Mouse (Mus musculus) C2C12 (cell line): Measurements from ENCODE around the gene Dscaml1. TPM values are rescaled to one million over a fixed set of nuclear protein-coding genes. Genes with fewer than 3 reads are reported as not detected.
A peak's percentile ranks its signal among the peaks of the same experiment; 100 is the strongest.

Source experiments
- H3K27me3 ChIP-seq: one replicate; pipeline ENCODE4 v1.6.1; 2011; ENCODE audit not compliant: control insufficient read depth, insufficient read depth, insufficient read length
- H3K36me3 ChIP-seq: one replicate; pipeline ENCODE4 v1.6.1; 2011; ENCODE audit not compliant: control insufficient read depth, insufficient read depth
- H3K4me3 ChIP-seq: one replicate; pipeline ENCODE4 v1.5.1; 2011; ENCODE audit warnings: mild to moderate bottlenecking, control low read depth; ENCODE audit not compliant: poor library complexity, insufficient read depth, severe bottlenecking
- H3K79me2 ChIP-seq: one replicate; pipeline ENCODE4 v1.6.1; 2011; ENCODE audit not compliant: control insufficient read depth, insufficient read depth
- H3K79me3 ChIP-seq: one replicate; pipeline ENCODE4 v1.6.1; 2011; ENCODE audit warnings: low read depth, control low read depth
- H3ac ChIP-seq: one replicate; pipeline ENCODE3; 2011; ENCODE audit warnings: low read depth; ENCODE audit not compliant: control insufficient read depth, insufficient read length
- CEBPB ChIP-seq: IDR thresholded peaks from one replicate; pipeline ENCODE4 v1.6.1; 2011; ENCODE audit warnings: low read depth, mild to moderate bottlenecking, control low read depth, moderate library complexity
- CTCF ChIP-seq: IDR thresholded peaks from one replicate; pipeline ENCODE4 v1.5.1; 2011; ENCODE audit not compliant: control insufficient read depth, insufficient read depth, insufficient read length
- FOSL1 ChIP-seq: IDR thresholded peaks from one replicate; pipeline ENCODE4 v1.8.0; 2011; ENCODE audit warnings: mild to moderate bottlenecking, low read length; ENCODE audit not compliant: poor library complexity, insufficient read depth, severe bottlenecking
- MAX ChIP-seq: IDR thresholded peaks from one replicate; pipeline ENCODE4 v1.6.1; 2011; ENCODE audit warnings: mild to moderate bottlenecking, control low read depth
- MYOD1 ChIP-seq: IDR thresholded peaks from one replicate; pipeline ENCODE4 v1.6.1; 2011; ENCODE audit warnings: low read depth; ENCODE audit not compliant: control insufficient read depth, insufficient read length
- MYOG ChIP-seq: IDR thresholded peaks from one replicate; pipeline ENCODE4 v1.6.1; 2011; ENCODE audit not compliant: control insufficient read depth, insufficient read length; ENCODE audit errors: extremely low read depth
- USF1 ChIP-seq: IDR thresholded peaks from one replicate; pipeline ENCODE4 v1.6.1; 2011; ENCODE audit warnings: low read depth, mild to moderate bottlenecking, control low read depth, moderate library complexity
- polyA plus RNA-seq: library from polyadenylated mRNA; unstranded; fragments of >200 nt; fragmentation: generic; extraction: Trizol; gene quantifications from one replicate; pipeline ENCODE4 v1.2.1, GENCODE M21; 2012; ENCODE audit warnings: missing spikeins

Dscaml1 gene
- polyA plus RNA-seq, 1 experiment = not detected

GRCm38 (mm10) chr9:45739702-45740583 is 313.5 kb downstream of the Dscaml1 start:
- TF ChIP-seq USF1 (no peak), MAX (no peak), FOSL1 (no peak)
- Histone ChIP-seq H3K27me3 (peaks cover 49% of the 10 kb centered on the region), H3K79me2 (no peaks in the 10 kb centered on the region), H3K79me3 (no peaks in the 10 kb centered on the region), H3ac (no peak overlapping the region), H3K4me3 (no peak overlapping the region), H3K36me3 (no peaks in the 10 kb centered on the region)

- Histone ChIP-seq H3ac (no peak overlapping the region), H3K79me2 (no peaks in the 10 kb centered on the region), H3K4me3 (no peak overlapping the region), H3K27me3 (peaks cover 56% of the 10 kb centered on the region), H3K36me3 (no peaks in the 10 kb centered on the region), H3K79me3 (no peaks in the 10 kb centered on the region)
- TF ChIP-seq CEBPB (no peak), USF1 (no peak), MAX (no peak), FOSL1 (no peak), CTCF (no peak), MYOD1 (no peak), MYOG (no peak)
Measured at GRCm38 (mm10) chr9:45740584-45740980, 314.2 kb downstream of the Dscaml1 start.

GRCm38 (mm10) chr9:45745451-45745850 is 319.0 kb downstream of the Dscaml1 start:
- Histone ChIP-seq H3K79me2 (no peaks in the 10 kb centered on the region), H3K27me3 (peaks cover 56% of the 10 kb centered on the region), H3K36me3 (no peaks in the 10 kb centered on the region), H3K4me3 (no peak overlapping the region), H3ac (no peak overlapping the region), H3K79me3 (no peaks in the 10 kb centered on the region)
- no peak for TF ChIP-seq MAX
- no peak for TF ChIP-seq FOSL1
- no peak for TF ChIP-seq USF1
- TF ChIP-seq CEBPB = no peak
- no peak for TF ChIP-seq MYOD1
- no peak for TF ChIP-seq CTCF
- TF ChIP-seq MYOG = no peak

GRCm38 (mm10) chr9:45749917-45750316 is 323.5 kb downstream of the Dscaml1 start:
- no peaks in the 10 kb centered on the region for H3K79me2 ChIP-seq
- H3K4me3 ChIP-seq = no peak overlapping the region
- peaks cover 37% of the 10 kb centered on the region for H3K27me3 ChIP-seq
- H3K79me3 ChIP-seq = no peaks in the 10 kb centered on the region
- no peaks in the 10 kb centered on the region for H3K36me3 ChIP-seq
- no peak overlapping the region for H3ac ChIP-seq
- TF ChIP-seq CEBPB (no peak), MYOD1 (no peak), MYOG (no peak), MAX (no peak), FOSL1 (no peak)

- Histone ChIP-seq H3K79me2 (no peaks in the 10 kb centered on the region), H3K4me3 (no peak overlapping the region), H3K79me3 (no peaks in the 10 kb centered on the region), H3K36me3 (no peaks in the 10 kb centered on the region), H3ac (no peak overlapping the region), H3K27me3 (peaks cover 15% of the 10 kb centered on the region)
- TF ChIP-seq CTCF (peak; percentile 71), MAX (no peak)
Measured at GRCm38 (mm10) chr9:45754452-45755091, 328.1 kb downstream of the Dscaml1 start.

- no peaks in the 10 kb centered on the region for H3K79me3 ChIP-seq
- TF ChIP-seq CTCF (no peak), USF1 (no peak), MYOD1 (no peak), FOSL1 (no peak), MYOG (no peak), MAX (no peak), CEBPB (no peak)
- H3K4me3 ChIP-seq = no peak overlapping the region
Measured at GRCm38 (mm10) chr9:45766195-45766594, 339.8 kb downstream of the Dscaml1 start.

More at GRCm38 (mm10) chr9:45766195-45766594, 339.8 kb downstream of the Dscaml1 start:
- peaks cover 3% of the 10 kb centered on the region for H3K36me3 ChIP-seq
- no peaks in the 10 kb centered on the region for H3K79me2 ChIP-seq
- H3ac ChIP-seq = no peak overlapping the region
- no peaks in the 10 kb centered on the region for H3K27me3 ChIP-seq
